ENCODE assay signal across 19 mouse cellular contexts in the genomic region with DNA sequence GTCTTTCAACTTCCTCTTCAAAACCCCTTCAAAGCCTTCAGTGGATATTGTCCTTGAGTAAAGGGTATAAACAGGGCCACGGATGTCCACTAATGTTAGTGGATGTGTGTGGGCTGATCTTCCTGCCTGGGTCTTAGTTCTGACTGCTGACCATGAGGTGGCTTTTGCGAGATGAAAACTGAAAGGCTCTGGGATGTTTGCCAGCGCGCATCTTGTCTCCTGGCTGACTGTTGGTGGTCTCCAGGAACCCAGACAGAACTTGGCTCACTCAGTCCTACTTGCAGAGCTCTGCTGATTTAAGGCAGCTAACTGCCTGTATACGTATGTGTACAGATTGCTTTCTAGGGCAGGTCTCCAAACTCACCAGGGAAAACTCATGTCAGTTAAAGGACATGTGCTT.
A peak's percentile ranks its signal among the peaks of the same experiment; 100 is the strongest.
DNase-seq lines count a peak whose midpoint lies in the region; ATAC-seq and TF ChIP-seq lines count a peak whose summit lies in the region.
"Had no signal": no experiment of that assay in that cellular context is flagged by ENCODE, and none has a peak within 500 bp of the region (broad histone marks: within the 10 kb centered on the region; RNA-seq: fewer than 3 reads in every experiment).

No protein-coding gene starts in this region.

- no peak overlapping the region for H3K4me3 ChIP-seq in midbrain, postnatal 0 days (ENCODE audit: low read depth, low read length)
- no peak overlapping the region for H3K4me3 ChIP-seq in midbrain, embryonic 14.5 days (replicated peaks; ENCODE audit: low read depth, low read length)
- H3K4me3 ChIP-seq: embryonic facial prominence, embryonic 12.5 days; heart, adult 2 months; limb, embryonic 13.5 days; midbrain, embryonic 10.5 days; stomach, embryonic 15.5 days had no signal

- no peak overlapping the region for H3K27ac ChIP-seq in midbrain, postnatal 0 days (ENCODE audit: low read depth, low read length)
- no peak overlapping the region for H3K27ac ChIP-seq in midbrain, embryonic 14.5 days (replicated peaks; ENCODE audit: low read depth, low read length)
- H3K27ac ChIP-seq: embryonic facial prominence, embryonic 12.5 days; heart, adult 2 months; limb, embryonic 13.5 days; liver, embryonic 14.5 days; macrophage; midbrain, embryonic 10.5 days; stomach, embryonic 15.5 days had no signal

- no peaks in the 10 kb centered on the region for H3K36me3 ChIP-seq in midbrain, postnatal 0 days (ENCODE audit: insufficient read depth, low read length)
- no peaks in the 10 kb centered on the region for H3K36me3 ChIP-seq in midbrain, embryonic 14.5 days (ENCODE audit: control insufficient read depth, insufficient read depth, low read length)
- H3K36me3 ChIP-seq: embryonic facial prominence, embryonic 12.5 days; limb, embryonic 13.5 days; midbrain, embryonic 10.5 days; stomach, embryonic 15.5 days had no signal

- no peak for ATAC-seq in midbrain, postnatal 0 days (ENCODE audit: low FRiP score)
- no peak for ATAC-seq in midbrain, embryonic 14.5 days (ENCODE audit: low FRiP score, low TSS enrichment)
- ATAC-seq: forebrain, embryonic 14.5 days; hindbrain, embryonic 16.5 days had no signal

- TF ChIP-seq CTCF in midbrain, postnatal 0 days (IDR thresholded peaks at IDR 0.05): no peak
- no peak for TF ChIP-seq CTCF in brain, embryonic 14.5 days (IDR thresholded peaks at IDR 0.05; ENCODE audit: borderline replicate concordance, extremely low read depth, insufficient read depth, insufficient read length)

- H3K4me1 ChIP-seq in midbrain, postnatal 0 days (ENCODE audit: insufficient read depth, low read length): no peaks in the 10 kb centered on the region
- no peaks in the 10 kb centered on the region for H3K4me1 ChIP-seq in midbrain, embryonic 14.5 days (ENCODE audit: control insufficient read depth, insufficient read depth, low read length)
- H3K4me1 ChIP-seq: embryonic facial prominence, embryonic 12.5 days; limb, embryonic 13.5 days; midbrain, embryonic 10.5 days; stomach, embryonic 15.5 days had no signal

- no peaks in the 10 kb centered on the region for H3K9me3 ChIP-seq in midbrain, postnatal 0 days (ENCODE audit: low read length)
- no peaks in the 10 kb centered on the region for H3K9me3 ChIP-seq in midbrain, embryonic 14.5 days (ENCODE audit: control insufficient read depth, low read length)
- H3K9me3 ChIP-seq: embryonic facial prominence, embryonic 12.5 days; limb, embryonic 13.5 days; midbrain, embryonic 10.5 days; stomach, embryonic 15.5 days had no signal

- no peak for TF ChIP-seq POLR2A in brain, embryonic 14.5 days (IDR thresholded peaks at IDR 0.05; ENCODE audit: borderline replicate concordance, extremely low read depth, insufficient read depth, insufficient read length, poor library complexity, severe bottlenecking)

- no peak overlapping the region for H3K9ac ChIP-seq in midbrain, postnatal 0 days (replicated peaks; ENCODE audit: low read length, poor library complexity, severe bottlenecking)
- H3K9ac ChIP-seq in midbrain, embryonic 14.5 days (replicated peaks; ENCODE audit: low read length): no peak overlapping the region
- H3K9ac ChIP-seq: embryonic facial prominence, embryonic 12.5 days; limb, embryonic 13.5 days; liver, embryonic 14.5 days; stomach, embryonic 15.5 days had no signal

- DNase-seq in cerebellum, postnatal 36 days: peak; percentile 3 to 8
- no peak for DNase-seq in cerebellum, adult 8-10 months
- DNase-seq in kidney, postnatal 4 days: peak; percentile 14 to 29
- no peak for DNase-seq in kidney, adult 11 months
- peak; percentile 77 for DNase-seq in midbrain, postnatal 0 days (ENCODE audit: low spot score)
- no peak for DNase-seq in midbrain, embryonic 14.5 days
- DNase-seq in brain, embryonic 14.5 days (ENCODE audit: low read depth): peak; percentile 25
- DNase-seq: gastrocnemius, postnatal 14 days; heart, adult 2 months; heart, postnatal 4 days; kidney, adult 2 months had no signal

- 75% methylated on average over 5 of the region's 5 CpGs for WGBS in midbrain, postnatal 0 days
- 86% methylated on average over 5 of the region's 5 CpGs for WGBS in midbrain, embryonic 14.5 days

- no peak overlapping the region for H3K4me2 ChIP-seq in midbrain, postnatal 0 days (ENCODE audit: low read depth, low read length, poor library complexity, severe bottlenecking)
- H3K4me2 ChIP-seq in midbrain, embryonic 14.5 days (ENCODE audit: low read length): no peak overlapping the region
- H3K4me2 ChIP-seq: embryonic facial prominence, embryonic 12.5 days; limb, embryonic 13.5 days; stomach, embryonic 15.5 days had no signal

- H3K27me3 ChIP-seq in midbrain, postnatal 0 days (ENCODE audit: insufficient read depth, low read length): no peaks in the 10 kb centered on the region
- H3K27me3 ChIP-seq in midbrain, embryonic 14.5 days (ENCODE audit: control insufficient read depth, insufficient read depth, low read length): no peaks in the 10 kb centered on the region
- H3K27me3 ChIP-seq: embryonic facial prominence, embryonic 12.5 days; limb, embryonic 13.5 days; stomach, embryonic 15.5 days had no signal

Comparison
In these comparisons a context has a peak if more than half of its experiments do, and no peak if none do; other contexts are left out.
1. DNase-seq: peak in cerebellum, postnatal 36 days (2 of 2), kidney, postnatal 4 days (2 of 2), midbrain, postnatal 0 days (single experiment) and brain, embryonic 14.5 days (single experiment); none in cerebellum, adult 8-10 months (single experiment), kidney, adult 11 months (single experiment) and midbrain, embryonic 14.5 days (single experiment).